Mouse (Mus musculus): ENCODE measurements at regions not wholly inside any gene's neighbourhood (a gene's known extent, or its start where the extent isn't known, plus 50 kb on each side); places are given as distances from the start of the nearest gene placed in this dataset.

DNA sequence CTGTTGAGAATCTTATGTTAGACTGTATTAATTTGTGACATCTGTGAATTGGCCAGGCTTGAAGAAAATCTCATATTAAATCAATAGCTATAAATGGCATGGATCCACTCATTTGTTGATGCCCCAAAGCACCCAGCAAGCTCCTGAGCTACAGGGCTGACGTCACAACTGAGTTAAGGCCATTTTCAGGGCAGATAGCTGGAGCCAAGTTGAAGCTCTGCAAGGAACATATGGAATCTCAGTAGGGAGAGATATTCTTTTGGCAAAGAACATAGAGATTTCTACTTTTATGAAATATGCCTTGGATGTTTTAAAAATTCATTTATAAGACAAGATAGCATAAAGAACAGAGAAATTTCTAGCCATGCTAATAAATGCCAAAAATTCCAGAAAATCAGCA is 380.0 kb upstream of the Cntn5 start:
- dilution Hi-C loops (cut with MboI; ENCODE audit: extremely low pct_ligation_motif_present, extremely low pct_unique_long_range_greater_than_20kb, low sequenced_read_pairs) (no loop called here), in situ Hi-C loops (cut with MboI; ENCODE audit: low pct_ligation_motif_present, low pct_unique_long_range_greater_than_20kb, low sequenced_read_pairs) (no loop called here)
- no peak overlapping the region for H3K4me2 ChIP-seq (ENCODE audit: insufficient read depth, low read depth, poor library complexity, severe bottlenecking)

DNA sequence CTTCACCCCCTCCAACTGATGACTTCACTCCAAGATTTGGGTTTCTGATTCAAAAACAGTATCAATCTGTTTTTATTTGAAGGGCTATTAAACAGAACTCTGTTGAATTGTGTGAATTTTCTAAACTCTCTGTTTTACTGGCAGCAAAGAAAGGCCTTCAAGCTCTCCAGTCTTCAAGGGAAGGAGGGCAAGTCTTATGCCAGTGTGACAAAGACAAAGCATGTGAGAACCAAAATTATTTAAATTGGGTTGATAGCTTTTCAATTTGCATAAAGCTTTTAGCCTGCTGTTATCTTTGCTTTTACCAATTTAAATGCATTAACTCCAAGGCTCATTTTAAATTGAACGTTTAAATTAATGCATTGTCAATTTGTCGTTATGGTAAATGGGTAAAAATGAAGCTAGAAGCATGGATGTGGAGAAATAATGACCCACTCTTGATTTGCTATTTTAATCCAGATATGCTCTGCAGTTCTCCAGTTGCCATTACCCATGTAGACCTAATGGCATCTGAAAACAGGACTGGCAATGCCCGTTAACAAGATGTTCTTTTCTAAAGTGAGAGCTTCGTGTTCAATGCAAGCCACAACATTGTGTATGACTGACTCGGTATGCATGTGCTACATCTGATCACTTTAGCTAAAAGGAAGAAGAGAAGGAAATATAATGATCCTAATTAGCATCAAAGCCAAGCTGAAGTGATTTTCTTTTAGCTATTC is 375.0 kb upstream of the Cntn5 start:
- Histone ChIP-seq H3K36me3 (replicated peaks in 1 of 2; ENCODE audit: control insufficient read depth in 1 of 2, insufficient read depth in 1 of 2, low read length in 1 of 2) (no peaks in the 10 kb centered on the region), H3K4me3 (replicated peaks in 1 of 3; ENCODE audit: low read depth in 2 of 3, low read length in 2 of 3, poor library complexity in 1 of 3) (no peak overlapping the region), H3K79me2 (replicated peaks; ENCODE audit: control insufficient read depth, extremely low read depth, insufficient read depth, poor library complexity, severe bottlenecking) (no peaks in the 10 kb centered on the region), H3K9ac (ENCODE audit: insufficient read depth, low read depth) (no peak overlapping the region), H3K4me2 (ENCODE audit: insufficient read depth, low read depth, poor library complexity, severe bottlenecking) (no peak overlapping the region), H3K27me3 (replicated peaks) (no peaks in the 10 kb centered on the region), H3K4me1 (ENCODE audit: control insufficient read depth in 1 of 2, insufficient read depth in 2 of 2) (peaks cover 0 to 7% of the 10 kb centered on the region in 2 experiments; a peak in 1 of 4 replicates), H3K9me3 (replicated peaks; ENCODE audit: low read length) (no peaks in the 10 kb centered on the region), H3K27ac (ENCODE audit: insufficient read depth, low read depth) (no peak overlapping the region)
- TF ChIP-seq POLR2AphosphoS2 (IDR thresholded peaks at IDR 0.05; ENCODE audit: low read depth, low read length): no peak
- no peak for TF ChIP-seq IRF4 (IDR thresholded peaks at IDR 0.05; ENCODE audit: low read depth, low read length)
- no peak for TF ChIP-seq UBTF (IDR thresholded peaks at IDR 0.05; ENCODE audit: low read depth, low read length)
- TF ChIP-seq PAX5 (IDR thresholded peaks at IDR 0.05; ENCODE audit: low read length): no peak
- no peak for TF ChIP-seq TBP (conservative IDR thresholded peaks at IDR 0.05; ENCODE audit: low read depth, low read length)
- TF ChIP-seq CHD1 (IDR thresholded peaks at IDR 0.05; ENCODE audit: low read depth, low read length): no peak
- no peak for TF ChIP-seq ETS1 (conservative IDR thresholded peaks at IDR 0.05; ENCODE audit: low read depth, low read length)
- TF ChIP-seq TCF12 (IDR thresholded peaks at IDR 0.05; ENCODE audit: low read depth, low read length): no peak
- in situ Hi-C loops (cut with MboI; ENCODE audit: low pct_ligation_motif_present, low pct_unique_long_range_greater_than_20kb, low sequenced_read_pairs) (no loop called here), dilution Hi-C loops (cut with MboI; ENCODE audit: extremely low pct_ligation_motif_present, extremely low pct_unique_long_range_greater_than_20kb, low sequenced_read_pairs) (no loop called here)
- DNase-seq (ENCODE audit: extremely low read depth): no peak

More for the DNA sequence above, 380.0 kb upstream of the Cntn5 start:
- Histone ChIP-seq H3K79me2 (replicated peaks; ENCODE audit: control insufficient read depth, extremely low read depth, insufficient read depth, poor library complexity, severe bottlenecking) (no peaks in the 10 kb centered on the region), H3K27ac (ENCODE audit: insufficient read depth, low read depth) (no peak overlapping the region), H3K4me1 (ENCODE audit: control insufficient read depth in 1 of 2, insufficient read depth in 2 of 2) (no peaks in the 10 kb centered on the region), H3K9ac (ENCODE audit: insufficient read depth, low read depth) (no peak overlapping the region), H3K27me3 (replicated peaks) (no peaks in the 10 kb centered on the region), H3K36me3 (replicated peaks in 1 of 2; ENCODE audit: control insufficient read depth in 1 of 2, insufficient read depth in 1 of 2, low read length in 1 of 2) (no peaks in the 10 kb centered on the region), H3K9me3 (replicated peaks; ENCODE audit: low read length) (no peaks in the 10 kb centered on the region), H3K4me3 (replicated peaks in 1 of 3; ENCODE audit: low read depth in 2 of 3, low read length in 2 of 3, poor library complexity in 1 of 3) (no peak overlapping the region)
- DNase-seq (ENCODE audit: extremely low read depth): no peak
- TF ChIP-seq PAX5 (IDR thresholded peaks at IDR 0.05; ENCODE audit: low read length): no peak
- no peak for TF ChIP-seq MEF2A (IDR thresholded peaks at IDR 0.05; ENCODE audit: borderline replicate concordance, low read depth, low read length)
- TF ChIP-seq JUND (conservative IDR thresholded peaks at IDR 0.05; ENCODE audit: low read depth, low read length): no peak
- no peak for TF ChIP-seq E2F4 (IDR thresholded peaks at IDR 0.05; ENCODE audit: insufficient replicate concordance, low read depth, low read length)
- TF ChIP-seq MAFK (IDR thresholded peaks at IDR 0.05; ENCODE audit: insufficient replicate concordance, low read length): no peak
- no peak for TF ChIP-seq POLR2AphosphoS2 (IDR thresholded peaks at IDR 0.05; ENCODE audit: low read depth, low read length)
- no peak for TF ChIP-seq ZKSCAN1 (IDR thresholded peaks at IDR 0.05; ENCODE audit: borderline replicate concordance, low read depth, low read length)
- no peak for TF ChIP-seq ZNF384 (IDR thresholded peaks at IDR 0.05; ENCODE audit: low read depth, low read length)
- TF ChIP-seq IRF4 (IDR thresholded peaks at IDR 0.05; ENCODE audit: low read depth, low read length): no peak
- TF ChIP-seq USF1 (IDR thresholded peaks at IDR 0.05; ENCODE audit: low read depth, low read length): no peak
- TF ChIP-seq EP300 (IDR thresholded peaks at IDR 0.05; ENCODE audit: low read length): no peak
- no peak for TF ChIP-seq JUN (IDR thresholded peaks at IDR 0.05; ENCODE audit: insufficient read depth, low read depth, low read length)
- no peak for TF ChIP-seq GABPA (IDR thresholded peaks at IDR 0.05; ENCODE audit: insufficient replicate concordance, low read depth, low read length)
- no peak for TF ChIP-seq MAX (IDR thresholded peaks at IDR 0.05; ENCODE audit: low read length)
- TF ChIP-seq BHLHE40 (IDR thresholded peaks at IDR 0.05; ENCODE audit: low read depth, low read length): no peak
- no peak for TF ChIP-seq SIN3A (IDR thresholded peaks at IDR 0.05; ENCODE audit: low read length)
- no peak for TF ChIP-seq TCF12 (IDR thresholded peaks at IDR 0.05; ENCODE audit: low read depth, low read length)
- no peak for TF ChIP-seq CHD2 (IDR thresholded peaks at IDR 0.05; ENCODE audit: low read length)
- TF ChIP-seq RCOR1 (conservative IDR thresholded peaks at IDR 0.05; ENCODE audit: low read depth, low read length): no peak
- TF ChIP-seq ETS1 (conservative IDR thresholded peaks at IDR 0.05; ENCODE audit: low read depth, low read length): no peak
